Mouse (Mus musculus): ENCODE measurements around the gene Slc46a2. TPM values are rescaled to one million over a fixed set of nuclear protein-coding genes. Genes with fewer than 3 reads are reported as not detected.

Gene Slc46a2
- total RNA-seq, 2 experiments from 2014 or later: not detected

- no peak for DNase-seq
These were observed 55.0 kb downstream of the Slc46a2 start for GRCm38 (mm10) chr4:59859693-59860425.

Other genes with a start within 250 kb of the Slc46a2 start
- gene Inip, start 113.5 kb downstream of the Slc46a2 start, total RNA-seq (2021): 1 to 10 TPM; 2.7 to 4.2 TPM
- 1 to 10 TPM; 2.7 to 4.4 TPM for gene Snx30, start 109.2 kb downstream of the Slc46a2 start, total RNA-seq (2021)
- not detected for gene Mup4, start 45.7 kb upstream of the Slc46a2 start, total RNA-seq (2021)
- gene Mup6, start 49.2 kb upstream of the Slc46a2 start, total RNA-seq (2021): not detected
- 10 to 100 TPM in 1 of 2 experiments, not detected in 1; 10.7 TPM for gene Mup7, start 155.4 kb upstream of the Slc46a2 start, total RNA-seq (2021)
- under 1 TPM in 1 of 2 experiments, not detected in 1; 0.94 TPM for gene Mup2, start 239.2 kb upstream of the Slc46a2 start, total RNA-seq (2021)

Measured in gastrocnemius, postnatal 25 days (tissue).